Mouse (Mus musculus) adrenal gland, adult 8-10 months (tissue): ENCODE measurements around the gene Slc25a39. TPM values are rescaled to one million over a fixed set of nuclear protein-coding genes. Genes with fewer than 3 reads are reported as not detected.
"Not testable (repeated sequence)": the region's sequence is repeated elsewhere in the genome, so short reads cannot be mapped to it uniquely, and the experiment has no call there.

ENCODE experiments used
- DNase-seq: peaks from one replicate; pipeline ENCODE4 v3.0.0; 2022
- total RNA-seq, 4 experiments: library from RNA; stranded (reverse); gene quantifications; 2 replicates each; pipeline ENCODE4 v1.2.4; 2022

Gene Slc25a39
- total RNA-seq, 4 experiments from 2014 or later: 343 to 469 (median 379) TPM

DNA sequence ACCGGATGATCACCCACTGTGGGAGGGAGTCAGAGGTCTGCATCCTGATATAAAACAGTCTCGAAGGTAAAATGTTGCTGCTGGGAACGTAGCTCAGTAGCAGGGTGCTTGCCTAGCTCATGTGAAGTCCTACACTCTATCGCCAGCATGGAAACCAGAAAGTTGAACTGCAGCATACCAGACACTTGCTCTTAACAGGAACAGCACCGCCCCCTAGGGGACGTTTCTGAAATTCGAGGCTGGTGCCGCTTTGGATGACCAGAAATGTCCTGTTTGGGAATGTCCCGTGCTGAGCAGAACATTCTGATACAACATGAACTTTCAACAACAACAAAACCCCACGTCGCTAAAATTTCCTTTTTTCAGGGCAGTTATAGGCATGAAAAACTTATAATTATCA lies 4.0 kb upstream of the Slc25a39 start:
- DNase-seq: peak; percentile 87

DNA sequence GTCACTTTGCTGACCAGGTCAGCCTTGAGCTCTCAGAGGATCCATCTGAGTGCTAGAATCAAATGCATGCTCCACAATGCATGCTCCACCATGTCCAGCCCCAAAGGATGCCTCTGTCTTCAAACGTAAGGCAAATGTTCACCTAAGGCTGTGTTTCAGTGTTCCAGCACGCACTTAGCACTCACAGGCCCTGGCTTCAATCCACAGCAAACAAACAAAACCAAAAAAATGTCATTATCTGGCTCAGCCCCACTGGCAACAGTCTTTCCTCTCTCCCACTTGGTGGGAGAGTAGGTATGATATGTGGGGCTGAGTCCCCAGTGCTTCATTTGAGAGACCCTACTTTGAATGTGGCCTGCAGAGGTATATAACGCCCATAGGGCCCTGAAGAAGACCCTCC lies 3.3 kb upstream of the Slc25a39 start:
- no peak for DNase-seq

DNA sequence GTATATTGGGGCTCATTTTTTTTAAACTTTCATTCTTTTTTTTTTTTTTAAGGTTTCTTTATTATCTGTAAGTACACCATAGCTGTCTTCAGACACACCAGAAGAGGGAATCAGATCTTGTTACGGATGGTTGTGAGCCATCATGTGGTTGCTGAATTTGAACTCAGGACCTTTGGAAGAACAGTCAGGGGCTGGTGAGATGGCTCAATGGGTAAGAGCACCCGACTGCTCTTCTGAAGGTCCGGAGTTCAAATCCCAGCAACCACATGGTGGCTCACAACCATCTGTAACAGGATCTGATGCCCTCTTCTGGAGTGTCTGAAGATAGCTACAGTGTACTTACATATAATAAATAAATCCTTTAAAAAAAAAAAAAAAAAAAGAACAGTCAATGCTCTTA lies 2.6 kb upstream of the Slc25a39 start:
- DNase-seq: not testable (repeated sequence)

DNA sequence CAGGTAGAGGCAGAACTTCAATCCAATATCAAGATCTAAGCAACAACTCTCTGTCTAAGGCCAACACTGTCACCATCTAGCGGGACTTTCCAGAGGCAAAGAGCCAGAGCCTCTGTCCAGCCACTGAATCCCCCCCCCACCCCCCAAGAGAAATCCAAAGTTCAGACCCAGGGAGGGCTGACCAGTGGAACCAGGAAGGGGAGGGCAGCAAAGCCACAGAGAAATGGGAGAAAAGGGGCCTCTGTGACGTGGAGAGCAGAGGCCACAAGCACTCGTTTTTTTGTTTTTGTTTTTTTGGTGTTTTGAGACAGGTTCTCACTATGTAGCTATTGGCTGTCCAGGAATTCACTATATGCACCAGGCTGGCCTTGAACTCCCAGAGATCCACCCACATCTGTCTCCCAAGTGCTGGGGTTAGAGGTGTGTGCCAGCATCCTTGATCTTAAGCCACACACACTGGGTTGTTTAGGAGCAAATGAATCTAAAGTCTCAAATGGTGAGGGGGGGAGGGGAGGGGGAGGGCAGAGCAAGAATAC lies 2.1 kb upstream of the Slc25a39 start:
- DNase-seq: no peak

DNA sequence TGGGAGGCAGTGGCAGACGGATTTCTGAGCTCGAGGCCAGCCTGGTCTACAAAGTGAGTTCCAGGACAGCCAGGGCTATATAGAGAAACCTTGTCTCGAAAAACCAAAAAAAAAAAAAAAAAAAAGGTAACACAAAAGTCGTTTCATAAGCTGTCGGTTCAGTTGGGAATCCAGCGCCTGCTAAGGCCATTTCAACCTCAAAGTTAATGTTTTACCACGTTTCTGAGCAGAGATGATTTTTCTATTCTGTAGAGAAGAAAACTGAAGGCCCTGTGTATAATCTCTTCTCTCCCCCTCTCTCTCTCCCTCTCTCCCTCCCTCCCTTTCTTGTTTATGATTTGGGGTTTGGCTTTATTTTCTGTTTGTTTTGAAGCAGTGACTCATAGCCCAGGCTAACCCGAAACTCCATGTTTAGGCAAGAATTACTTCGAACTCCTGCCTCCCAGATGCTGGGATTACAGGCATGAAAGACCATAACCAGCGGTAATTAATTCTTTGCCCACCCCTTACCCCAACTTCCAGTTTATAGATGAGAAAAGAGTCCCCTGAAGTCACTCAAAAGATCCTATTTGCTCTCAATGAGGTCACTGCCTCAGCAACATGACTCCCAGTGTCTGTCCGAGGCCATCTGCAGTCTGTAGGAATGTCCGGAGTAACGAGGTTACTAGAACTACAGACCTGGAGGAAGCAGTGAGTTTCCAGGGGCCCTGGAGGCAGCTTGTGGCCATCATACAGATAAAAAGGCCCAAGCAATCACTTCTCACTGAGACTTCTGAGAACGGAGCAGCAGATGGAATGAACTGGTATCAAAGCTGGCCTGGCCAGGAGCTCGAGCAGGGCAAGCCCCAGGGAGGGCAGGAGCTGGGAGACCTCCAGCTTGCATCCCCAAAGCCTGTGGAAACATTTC lies 1.4 kb upstream of the Slc25a39 start:
- DNase-seq: no peak

DNA sequence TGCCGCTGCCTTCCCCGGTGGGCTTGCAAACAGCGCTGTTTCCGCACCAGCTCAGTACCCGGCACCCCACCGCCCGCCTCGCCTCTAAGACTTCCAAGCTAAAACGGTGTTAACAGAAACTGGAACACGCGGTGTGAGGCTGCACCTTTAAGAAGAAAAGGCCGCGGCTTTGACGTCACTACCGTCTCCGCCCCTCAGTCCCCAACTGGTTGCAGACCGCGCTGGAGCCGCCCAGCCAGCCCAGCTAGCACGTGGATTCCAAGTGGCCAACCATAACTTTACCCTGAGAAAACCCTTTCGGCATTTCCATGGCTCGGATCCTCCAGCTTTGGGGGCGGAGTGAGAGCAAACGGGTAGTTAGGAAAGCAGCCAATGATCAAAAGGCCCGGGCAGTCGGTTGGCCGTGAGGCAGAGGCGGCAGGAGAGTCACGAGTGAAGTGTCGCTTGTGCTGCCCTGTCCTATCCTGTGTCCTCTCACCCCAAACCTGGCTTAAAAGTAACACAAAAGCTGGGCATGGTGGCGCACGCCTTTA lies 664 bp upstream of the Slc25a39 start:
- peak; percentile 98 for DNase-seq

DNA sequence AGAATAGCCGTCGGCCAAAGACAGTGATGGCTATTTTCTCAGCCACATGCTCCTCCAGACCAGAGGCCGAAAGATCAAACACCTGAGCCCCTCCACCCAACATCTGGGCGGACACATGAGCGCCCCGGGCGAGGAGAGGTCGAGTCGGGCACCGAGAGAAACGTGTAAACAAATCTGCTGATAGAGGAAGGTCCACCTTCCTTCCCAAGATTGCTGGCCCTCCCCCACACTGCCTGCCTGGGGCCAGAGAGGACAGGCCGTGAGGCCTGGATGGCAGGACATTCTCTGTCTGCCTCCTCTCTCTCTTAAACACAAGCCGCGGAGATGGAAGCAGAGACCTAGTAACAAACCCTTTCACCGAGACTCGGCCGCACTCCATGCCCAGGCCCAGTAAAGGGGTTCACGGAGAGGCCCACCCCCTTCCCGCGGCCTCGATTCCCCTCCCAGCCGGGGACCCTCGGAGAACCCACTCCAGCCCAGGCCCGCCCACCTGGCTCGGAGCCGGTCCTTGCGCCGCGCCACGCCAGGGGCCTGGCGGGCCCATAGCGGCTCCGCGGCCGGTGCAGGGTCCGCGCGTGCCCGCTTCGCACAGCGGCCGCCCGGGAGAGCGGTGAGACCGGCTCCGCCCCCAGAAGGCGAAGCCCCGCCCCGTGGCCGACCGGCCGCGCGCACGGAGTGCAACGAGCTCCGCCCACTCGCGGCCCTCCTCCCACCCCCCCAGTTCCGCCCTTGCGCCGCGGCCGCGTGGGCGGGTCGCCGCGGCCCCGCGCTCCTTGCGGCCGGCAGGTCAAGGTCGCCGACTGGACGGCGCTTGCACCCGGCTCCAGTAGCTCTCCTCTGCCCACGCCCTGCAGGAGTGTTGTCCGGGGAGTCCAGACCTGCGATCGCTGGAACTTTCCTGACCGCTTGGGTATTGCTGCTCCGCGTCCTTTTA lies 579 bp downstream of the Slc25a39 start:
- peak; percentile 80 for DNase-seq

DNA sequence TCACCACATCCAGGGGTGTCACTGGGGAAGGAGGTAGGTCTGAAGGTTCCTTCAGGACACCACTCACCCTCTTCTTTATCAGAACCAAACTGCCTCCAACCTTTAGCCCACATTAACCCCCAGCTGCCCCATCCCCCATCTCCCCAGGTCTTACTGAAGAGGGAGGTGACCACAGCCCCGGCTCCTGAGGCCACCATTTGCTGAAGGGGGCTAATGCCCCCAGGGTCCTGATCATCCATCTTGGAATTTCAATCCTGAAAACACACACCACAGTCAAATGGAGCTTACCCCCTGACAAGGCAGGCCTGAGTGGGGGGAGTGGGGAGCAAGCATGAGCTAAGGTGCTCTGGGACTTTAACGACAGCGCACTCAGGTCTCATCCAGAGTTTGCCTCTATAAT lies 1.3 kb downstream of the Slc25a39 start:
- DNase-seq: no peak

DNA sequence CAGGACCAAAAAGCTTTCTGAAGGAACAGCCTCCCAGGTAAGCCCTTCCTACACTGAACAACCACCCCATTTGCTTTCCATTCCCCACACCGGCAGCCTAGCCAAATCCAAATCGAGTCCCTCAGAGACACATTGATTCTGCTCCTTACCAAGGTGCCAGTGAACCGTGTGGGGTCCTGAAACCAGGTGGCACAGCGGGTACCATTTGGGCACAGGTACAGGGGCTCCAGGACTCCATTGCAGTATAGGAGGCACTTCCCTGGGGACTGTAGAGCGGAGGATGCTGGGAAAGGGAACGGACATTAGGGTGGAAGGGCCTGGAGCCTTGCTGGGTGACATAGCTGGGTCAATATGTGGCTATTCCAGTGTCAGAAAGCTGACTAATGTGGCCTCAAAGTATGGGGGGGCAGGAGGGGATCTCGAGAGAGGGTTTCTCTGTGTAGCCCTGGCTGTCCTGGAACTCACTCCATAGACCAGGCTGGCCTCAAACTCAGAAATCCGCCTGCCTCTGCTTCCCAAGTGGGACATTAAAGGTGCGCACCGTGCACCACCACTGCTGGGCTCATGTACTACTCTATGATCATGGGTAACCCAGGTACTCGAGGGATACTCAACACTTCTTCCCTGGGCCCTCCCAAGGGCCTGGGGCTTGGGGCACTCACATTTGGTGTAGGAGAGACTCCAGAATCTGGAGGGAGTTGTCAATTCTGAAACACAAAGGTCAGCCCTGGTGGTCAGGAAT lies 2.0 kb downstream of the Slc25a39 start:
- DNase-seq: no peak

DNA sequence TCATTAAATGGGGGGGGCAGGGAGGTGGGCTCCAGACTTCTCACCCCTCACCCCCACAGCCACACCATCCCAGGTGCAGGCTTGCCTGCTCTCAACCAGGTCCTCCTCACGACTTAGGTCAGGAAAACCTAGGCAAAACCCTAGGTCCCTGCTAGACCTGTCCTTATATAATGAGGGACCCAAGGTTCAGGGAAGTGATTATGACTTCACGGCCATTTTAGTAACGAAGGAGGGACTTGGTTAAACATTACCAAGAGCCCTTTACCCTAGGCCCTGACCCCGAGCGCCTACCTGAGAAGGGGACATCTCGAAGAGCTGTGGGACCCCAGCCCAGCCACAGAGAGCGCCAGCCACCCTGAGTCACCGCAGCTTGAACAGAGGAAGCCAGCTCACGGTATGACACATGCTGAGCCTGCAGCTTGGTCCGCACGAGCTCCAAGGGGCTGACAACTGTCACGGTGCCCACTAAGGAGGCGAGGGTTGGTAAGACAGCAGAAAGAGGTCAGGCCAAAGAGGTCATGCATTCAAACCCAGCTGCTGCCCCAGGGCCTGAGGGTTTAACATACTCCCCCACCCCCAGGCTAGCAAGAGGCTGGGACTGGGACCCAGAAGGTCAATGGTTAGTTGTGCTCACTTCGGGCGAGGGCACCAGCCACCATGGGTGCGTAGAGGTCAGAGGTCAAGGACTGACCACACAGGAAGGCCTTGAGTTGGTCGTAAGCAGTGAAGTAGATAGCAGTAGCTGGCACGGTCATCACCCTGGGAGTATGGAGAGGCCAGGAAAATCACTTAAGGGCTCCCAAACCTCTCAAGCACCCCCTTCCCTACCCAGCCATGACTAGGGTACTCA lies 3.4 kb downstream of the Slc25a39 start:
- no peak for DNase-seq

DNA sequence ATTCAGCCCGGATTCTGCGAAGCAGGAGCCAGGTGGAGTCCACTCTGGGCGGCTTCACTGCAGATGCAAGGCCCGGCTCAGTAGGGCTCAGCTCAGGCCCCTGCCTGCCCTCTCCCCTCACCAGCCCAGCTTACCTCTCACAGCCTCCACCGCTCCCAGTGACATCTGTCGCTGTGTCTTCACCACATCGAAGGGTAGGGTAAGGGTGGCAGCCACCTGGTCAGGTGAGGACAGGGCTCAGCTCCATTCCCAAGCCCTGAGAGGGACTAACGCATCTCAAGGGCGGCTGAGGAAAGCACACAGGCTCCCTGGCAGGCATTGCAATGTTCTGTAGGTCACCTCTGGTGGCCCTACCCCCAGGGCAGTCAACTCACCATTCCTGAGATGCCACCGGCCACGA lies 4.1 kb downstream of the Slc25a39 start:
- DNase-seq: no peak

DNA sequence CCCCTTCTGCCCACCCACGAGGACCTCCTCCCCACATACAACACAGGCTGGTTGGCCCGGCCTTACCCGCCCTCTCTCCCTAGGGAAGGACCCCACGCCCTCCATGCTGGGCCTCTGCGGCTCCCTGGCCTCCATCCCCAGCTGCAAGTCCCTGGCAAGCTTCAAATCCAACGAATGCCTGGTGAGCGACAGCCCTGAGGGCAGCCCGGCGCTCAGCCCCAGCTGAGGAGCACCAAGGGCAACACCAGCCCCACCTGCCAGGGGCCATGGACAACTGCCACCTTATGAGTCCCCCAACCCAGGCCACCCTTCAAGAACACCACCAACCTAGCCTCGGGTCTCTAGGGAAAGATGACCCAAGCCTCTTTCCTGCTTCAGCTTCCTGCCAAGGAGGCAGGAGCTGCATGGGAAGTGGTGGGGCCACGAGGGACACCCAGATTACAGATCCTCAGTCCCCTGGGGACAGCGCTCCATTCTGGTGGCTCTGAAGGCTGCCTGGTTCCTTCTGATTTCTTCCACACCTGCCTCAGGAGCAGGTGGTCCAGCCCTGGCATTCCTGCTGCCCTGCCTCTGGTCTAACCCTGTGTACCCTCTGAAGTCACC lies 5.7 kb downstream of the Slc25a39 start:
- no peak for DNase-seq

DNA sequence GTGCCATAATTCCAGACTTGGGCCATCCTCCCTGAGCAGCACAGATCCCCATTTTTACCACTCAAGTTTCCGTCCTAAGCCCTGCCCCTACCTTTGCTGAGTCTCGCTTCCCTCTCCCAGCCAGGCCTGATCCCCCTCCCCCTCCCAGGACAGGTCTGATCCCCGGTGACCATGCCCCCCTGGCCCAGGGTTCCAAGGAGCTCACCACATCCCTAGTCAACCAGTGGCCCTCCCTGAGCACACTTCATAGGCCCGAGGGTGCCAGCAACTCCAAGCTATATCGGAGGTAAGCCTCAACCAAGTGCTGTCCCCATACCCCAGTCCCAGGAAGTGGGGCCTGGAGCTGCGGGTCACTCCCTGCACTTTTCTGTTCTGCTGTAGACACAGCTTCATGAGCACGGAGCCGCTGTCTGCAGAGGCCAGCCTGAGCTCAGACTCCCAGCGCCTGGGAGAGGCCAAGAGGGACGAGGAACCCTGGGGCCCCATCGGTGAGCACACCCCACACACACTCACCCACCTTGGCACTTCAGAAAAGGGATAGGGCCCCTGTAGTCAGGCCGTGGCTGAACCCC lies 7.1 kb downstream of the Slc25a39 start:
- DNase-seq: no peak

DNA sequence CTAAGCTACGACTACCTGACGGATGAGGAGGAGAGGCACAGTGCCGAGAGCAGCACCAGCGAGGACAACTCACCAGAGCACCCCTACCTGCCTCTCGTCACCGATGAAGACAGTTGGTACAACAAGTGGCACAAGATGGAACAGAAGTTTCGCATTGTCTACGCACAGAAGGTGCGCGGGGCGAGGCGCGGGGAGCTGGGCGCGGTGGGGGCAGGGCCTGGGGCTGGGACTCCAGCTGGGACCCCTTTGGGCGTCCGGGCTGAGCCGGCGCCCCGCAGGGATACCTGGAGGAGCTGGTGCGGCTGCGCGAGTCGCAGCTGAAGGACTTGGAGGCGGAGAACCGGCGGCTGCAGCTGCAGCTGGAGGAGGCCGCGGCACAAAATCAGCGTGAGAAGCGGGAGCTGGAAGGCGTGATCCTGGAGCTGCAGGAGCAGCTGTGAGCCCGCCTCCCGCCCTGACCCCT lies 8.1 kb downstream of the Slc25a39 start:
- no peak for DNase-seq

DNA sequence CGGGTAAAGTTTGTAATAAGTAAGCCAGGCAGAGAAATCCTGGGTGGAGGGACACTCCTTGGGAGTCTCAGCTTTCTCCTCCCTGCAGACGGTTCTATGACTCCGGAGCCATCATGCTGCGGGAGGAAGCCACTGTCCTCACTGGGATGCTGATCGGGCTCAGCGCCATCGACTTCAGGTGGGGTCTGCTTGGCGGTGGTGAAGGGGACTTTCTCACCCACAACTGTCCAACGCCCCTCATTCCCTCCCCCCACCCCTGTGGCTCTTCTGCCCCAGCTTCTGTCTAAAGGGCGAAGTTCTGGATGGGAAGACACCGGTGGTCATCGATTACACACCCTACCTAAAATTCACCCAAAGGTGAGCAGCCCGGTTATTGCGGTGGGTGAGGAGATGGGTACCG lies 8.6 kb downstream of the Slc25a39 start:
- no peak for DNase-seq

DNA sequence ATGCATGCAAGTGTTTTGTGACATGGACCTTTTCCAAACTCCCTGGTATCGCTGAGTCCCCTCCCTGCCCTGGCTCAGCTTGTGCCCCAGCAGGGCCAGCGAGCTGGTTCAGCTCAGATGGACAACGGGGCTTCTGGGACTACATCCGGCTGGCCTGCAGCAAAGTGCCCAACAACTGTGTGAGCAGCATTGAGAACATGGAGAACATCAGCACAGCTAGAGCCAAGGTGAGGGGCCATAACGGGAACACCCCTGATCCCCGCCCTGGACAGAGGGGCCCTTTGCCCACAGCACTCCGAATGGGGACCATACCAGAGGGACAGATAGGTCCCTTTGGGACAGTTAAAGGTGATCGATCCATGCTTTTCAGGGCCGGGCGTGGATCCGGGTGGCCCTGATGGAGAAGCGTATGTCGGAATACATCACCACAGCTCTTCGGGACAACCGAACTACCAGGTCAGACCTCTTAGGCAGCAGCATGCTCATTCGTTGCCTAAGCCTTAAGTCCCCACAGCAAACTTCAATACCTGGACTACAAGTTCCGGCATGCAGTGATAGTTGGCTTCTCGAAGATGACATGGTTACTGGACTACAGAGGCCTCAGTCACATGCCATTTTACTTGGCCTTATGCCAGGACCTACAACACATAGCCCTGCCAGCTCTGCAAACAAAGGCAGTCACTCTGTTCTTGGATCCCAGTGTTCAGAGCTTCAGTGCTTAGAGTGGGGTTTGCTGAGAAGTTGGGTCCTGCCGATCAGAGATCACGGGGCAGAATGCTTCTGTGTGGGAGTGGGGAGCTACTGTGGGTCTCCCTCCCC lies 9.5 kb downstream of the Slc25a39 start:
- no peak for DNase-seq

DNA sequence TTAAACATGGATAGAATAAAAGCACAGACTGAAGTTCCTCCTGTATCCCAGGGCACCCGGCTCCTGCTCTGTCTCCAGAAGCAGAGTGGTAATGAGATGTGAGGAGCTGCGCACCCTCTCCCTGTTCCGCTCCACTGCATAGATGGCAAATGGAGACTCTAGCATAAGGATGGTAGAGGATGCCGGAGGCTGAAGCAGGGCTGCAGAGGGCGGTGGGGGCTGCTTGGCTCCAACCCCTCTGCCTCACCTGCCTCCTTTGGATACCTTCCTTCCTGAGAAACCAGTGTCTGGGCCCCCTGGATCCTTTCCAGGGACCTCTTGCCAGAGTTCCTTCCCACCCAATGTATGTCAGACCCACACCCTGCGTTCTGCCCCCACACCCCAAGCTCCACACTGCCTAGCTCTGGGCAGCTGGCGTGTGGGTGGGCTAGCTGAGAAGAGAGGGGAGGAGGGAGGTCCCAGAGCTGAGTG lies 11.0 kb downstream of the Slc25a39 start:
- no peak for DNase-seq

DNA sequence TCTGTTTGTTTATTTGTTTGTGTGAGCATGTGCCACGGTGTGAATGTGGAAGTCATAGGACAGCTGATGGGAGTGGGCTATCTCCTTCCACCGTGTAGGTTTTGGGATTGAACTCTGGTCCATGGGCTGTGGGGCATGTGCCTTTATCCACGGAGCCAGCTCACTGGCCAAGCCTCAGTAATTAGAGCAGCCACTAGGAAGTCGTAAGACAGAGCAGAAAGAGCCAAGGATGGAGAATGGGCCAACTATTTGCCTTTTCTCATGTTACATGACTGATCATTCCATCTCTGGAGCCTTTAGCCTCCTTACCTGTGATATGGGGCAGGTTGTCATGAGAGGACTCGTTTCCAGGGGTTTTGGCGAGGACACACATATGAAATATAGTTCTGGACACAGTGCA lies 11.5 kb downstream of the Slc25a39 start:
- DNase-seq: no peak

DNA sequence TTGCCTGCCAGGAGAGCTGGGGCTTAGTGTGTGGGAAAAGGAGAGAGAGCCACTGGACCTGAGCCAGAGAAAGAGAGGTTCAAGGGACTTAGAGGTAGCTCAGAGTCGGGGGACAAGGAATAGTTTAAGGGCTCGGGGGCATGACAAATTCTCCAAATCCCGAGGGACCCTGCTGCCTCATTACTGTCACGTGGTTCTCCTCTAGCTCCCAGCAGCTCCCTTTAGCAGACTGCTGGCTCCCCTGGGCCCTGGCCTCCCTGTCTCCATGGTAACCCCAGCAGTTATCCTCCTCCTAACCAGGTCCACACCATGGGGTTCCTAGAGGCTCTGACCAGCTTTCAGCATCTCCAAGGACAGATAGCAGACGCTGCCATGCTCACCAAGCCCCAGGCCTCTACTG lies 12.5 kb downstream of the Slc25a39 start:
- no peak for DNase-seq
